Mouse (Mus musculus): ENCODE data around the gene Krtap12-1.
"Not testable (repeated sequence)": the region's sequence is repeated elsewhere in the genome, so short reads cannot be mapped to it uniquely, and the experiment has no call there.

Krtap12-1 gene

DNA sequence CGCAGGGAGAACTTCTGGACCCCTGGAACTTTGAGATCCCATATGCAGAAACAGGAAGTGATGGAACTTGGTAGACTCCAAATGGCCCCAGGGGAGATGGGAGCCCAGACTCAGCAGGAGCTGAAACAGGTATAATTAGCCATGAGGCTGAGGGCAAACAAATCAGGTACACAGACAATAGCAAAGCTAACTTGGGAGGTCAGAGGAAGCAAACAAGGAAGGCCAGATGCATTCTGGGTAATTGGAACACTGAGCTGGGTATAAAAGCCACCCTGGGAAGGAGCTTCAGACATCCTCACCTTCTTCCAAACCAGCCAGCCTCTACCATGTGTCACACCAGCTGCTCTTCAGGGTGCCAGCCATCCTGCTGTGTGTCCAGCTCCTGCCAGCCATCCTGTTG, at the start of gene Krtap12-1:
TSS of gene Krtap12-1 (plus strand) at position 301 of the 400 bp plus-strand sequence.
- DNase-seq (ENCODE audit: low spot score) = not testable (repeated sequence)

DNA sequence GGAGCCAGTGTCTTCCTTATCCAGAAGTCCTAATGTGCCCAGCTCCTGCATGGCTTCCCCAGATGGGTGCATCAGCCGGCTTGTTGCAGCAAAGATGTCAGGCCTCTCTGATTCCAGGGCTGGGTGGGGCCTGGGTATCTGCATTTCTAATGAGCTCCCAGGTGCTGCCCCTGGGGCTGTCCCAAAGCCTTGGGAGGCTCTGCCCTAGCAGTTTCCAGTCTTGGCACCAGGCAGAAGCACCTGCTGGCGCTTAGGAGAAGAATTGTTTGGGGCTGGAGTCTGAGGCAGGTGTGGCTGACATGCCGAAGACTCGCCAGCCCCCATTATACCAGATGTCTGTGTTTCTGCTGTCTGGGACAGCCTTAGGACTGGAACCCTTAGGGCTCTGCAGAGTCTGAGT, 49.7 kb upstream of the Krtap12-1 start:
- DNase-seq (ENCODE audit: low spot score) = no peak

DNA sequence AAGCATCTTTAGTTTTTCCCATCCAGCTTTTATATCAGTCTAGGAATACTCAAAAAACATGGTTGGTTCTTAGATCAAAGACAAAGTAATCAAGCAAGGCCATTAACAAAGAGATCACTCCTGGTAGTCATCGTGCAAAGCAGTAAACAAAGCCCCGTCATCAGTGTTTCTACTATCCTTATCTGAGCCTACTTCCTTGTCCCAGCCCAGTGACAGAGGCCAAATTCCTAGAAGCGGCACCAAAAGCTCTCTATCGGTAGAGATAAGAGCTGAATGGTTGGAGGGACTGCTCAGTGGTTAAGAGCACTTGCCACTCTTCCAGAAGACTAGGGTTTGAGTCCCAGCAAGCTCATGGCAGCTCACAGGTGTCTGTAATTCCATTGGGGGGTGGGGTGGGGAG, 48.9 kb upstream of the Krtap12-1 start:
- DNase-seq (ENCODE audit: low spot score) = peak; percentile 60

DNA sequence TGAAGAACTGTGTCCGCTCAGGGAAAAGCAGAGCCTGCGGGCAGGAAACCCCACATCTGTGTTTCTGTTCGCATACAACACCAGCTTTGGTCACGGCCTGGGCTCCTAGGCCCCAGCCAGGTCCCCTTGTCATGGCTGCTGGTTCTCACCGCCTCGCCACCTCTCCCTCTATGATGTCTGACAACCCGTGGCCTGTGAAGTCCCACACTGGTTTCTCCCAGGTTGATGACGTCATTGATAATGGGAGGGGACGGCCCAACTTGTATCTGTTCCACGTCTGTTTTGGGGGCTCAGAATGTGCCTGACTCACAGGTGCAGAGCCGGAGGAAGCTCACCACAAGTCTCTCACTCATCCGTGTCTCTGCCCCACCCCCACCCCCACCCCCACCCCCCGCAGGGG, 46.6 kb upstream of the Krtap12-1 start:
- no peak for DNase-seq (ENCODE audit: low spot score)

DNA sequence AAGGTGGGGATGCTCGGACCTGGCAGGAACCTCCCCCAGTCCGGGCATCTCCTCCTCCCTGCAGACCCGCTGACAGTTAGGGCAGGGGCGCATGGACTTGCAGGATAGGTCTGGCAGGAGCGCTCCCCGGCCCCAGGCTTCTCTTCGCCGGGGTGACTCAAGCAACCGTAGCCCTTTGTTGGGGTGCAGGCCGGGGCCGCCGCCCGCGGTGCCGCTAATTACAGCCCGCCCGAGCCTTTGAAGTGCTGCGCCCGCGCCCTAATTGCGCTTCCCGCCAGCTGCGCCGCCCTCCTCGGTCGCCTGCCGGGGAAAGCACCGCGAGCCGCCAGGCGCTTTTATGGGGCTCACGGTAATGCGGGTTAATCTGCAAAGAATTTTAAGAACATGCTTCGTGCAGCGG, 42.8 kb upstream of the Krtap12-1 start:
- DNase-seq (ENCODE audit: low spot score) = no peak

DNA sequence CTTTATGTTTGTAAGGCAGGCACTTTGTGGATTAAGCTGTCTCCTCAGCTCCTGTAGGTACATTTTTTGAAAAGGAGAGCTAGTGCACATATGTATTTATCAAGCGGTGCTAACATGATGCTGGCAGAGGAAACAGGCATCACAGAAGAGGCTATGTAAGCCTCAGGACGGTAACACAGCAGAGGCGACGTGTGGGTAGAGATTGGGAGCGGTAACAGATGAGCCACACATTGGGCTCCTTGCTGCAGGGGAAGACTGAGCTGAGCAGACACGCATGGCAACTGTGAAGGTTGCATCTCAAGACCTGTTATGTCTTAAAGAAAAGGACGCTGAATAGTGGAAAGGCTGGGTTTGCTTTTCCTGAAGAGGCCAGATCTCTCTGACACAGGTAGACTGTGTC, 37.4 kb upstream of the Krtap12-1 start:
- no peak for DNase-seq (ENCODE audit: low spot score)

DNA sequence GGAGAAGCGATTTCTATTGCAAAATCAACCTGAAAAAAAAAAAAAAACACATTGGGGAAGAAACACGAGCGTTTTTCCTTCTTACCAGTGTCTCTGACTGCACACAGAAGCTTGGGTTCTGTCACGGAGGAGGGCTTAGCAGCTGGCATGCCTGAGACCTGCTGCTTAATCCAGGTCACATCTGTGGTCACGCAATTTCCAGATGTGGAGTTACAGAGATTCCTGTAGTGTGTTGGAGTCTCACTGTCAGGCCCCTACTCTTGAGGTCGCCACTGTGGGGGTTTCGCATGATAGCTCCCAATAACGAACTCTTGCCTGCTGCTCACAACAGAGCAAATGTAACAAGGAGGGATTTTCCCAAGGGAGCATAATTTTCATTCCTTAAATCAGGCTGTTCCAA, 36.2 kb upstream of the Krtap12-1 start:
- DNase-seq (ENCODE audit: low spot score) = no peak

DNA sequence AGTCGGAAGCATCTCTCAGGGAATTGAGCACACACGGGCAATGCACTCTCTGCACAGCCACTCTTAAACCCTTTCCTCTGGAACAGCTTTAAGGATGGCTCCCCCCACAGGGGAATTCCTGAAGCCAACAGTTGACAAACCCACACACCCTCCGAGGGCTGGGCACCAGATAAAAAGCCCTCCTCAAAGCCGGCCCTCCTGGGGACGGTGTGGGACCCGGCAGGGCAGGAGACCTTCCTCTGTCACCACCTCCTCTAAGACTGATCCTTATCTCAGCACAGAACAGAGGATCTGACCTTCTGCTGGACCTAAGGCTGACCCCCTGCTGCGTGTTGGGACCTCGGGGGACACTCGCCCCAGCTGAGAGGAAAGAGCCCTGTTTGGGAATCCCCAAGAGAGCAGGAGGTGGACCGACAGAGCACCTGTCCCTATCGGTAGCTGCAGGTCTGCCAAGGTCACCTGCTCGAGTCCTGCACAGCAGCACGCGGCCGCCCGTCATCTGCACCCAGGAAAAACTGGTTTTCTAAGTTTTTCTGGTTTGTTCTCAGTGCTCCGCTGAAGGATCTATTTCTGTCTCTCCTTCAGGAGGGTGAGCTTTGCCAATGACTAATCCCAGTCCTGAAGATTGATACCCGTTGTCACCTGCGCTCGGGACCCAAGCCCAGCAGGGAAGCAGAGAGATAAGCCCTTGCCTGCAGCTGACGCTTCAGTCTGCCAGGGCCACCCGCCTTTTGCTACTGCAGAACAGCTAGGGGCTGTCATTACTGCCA, 34.3 kb upstream of the Krtap12-1 start, which contains the start of gene Tspear:
TSS of gene Tspear (plus strand) at position 675 of the 770 bp plus-strand sequence.
- no peak for DNase-seq (ENCODE audit: low spot score)

DNA sequence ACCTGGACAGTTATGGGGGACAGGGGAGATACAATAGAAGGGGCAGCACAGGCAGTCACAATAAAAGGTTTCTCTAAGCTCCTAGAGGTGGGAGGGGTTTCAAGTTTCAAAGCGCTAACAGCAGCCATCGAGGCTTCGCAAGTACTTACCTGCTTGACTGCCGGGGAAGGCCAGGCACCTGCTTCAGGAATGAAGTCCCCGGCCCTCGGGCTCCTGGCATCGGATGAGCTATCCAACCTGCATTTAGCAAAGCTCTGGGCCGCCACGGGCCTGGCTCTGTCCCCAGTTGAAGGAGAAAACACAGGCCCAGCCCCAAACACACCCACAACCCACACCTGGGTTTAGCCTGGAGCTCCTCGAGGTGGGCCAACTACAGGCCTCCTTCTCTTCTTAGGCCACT, 33.4 kb upstream of the Krtap12-1 start:
- DNase-seq (ENCODE audit: low spot score) = no peak

DNA sequence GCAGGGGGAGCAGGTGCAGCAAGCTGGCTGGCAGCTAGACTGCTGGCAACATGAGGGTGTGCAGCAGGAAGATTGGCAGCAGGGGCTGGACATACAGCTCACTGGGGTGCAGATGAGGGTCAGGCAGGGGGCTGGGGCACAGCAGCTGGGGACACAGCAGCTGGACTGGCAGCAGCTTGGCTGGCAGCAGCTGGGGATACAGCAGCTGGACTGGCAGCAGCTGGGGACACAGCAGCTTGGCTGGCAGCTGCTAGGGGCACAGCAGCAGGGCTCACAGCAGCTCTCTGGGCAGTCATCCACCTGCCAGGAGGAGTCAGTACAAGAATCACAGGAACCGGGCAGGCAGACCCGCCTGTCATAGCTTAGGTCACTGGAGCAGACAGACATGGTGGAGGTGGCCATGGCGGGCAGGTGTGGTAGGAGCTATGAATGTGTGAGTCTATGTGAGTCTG, 30.0 kb upstream of the Krtap12-1 start, which contains the start of gene Gm19402:
TSS of gene Gm19402 (minus strand) at position 402 of the 452 bp plus-strand sequence.
- not testable (repeated sequence) for DNase-seq (ENCODE audit: low spot score)

DNA sequence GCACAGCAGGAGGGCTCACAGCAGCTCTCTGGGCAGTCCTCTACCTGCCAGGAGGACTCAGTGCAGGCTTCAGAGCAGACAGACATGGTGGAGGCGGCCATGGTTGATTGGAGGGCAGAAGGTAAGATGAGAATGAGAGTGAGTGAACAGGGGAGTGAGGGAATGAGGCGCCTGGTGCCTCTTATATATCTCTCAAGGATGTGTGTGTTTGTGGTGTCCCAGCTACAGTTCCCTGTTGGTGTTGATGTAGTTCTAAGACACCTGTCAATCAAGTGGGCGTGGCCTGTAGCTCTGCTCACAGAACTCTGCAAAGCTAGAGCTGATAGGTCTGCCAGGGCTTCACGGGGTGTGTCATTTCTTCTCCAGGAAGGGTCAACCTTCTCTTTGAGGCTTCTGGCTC, 23.3 kb upstream of the Krtap12-1 start, which contains the start of gene Gm9508:
TSS of gene Gm9508 (minus strand) at position 101 of the 400 bp plus-strand sequence.
- DNase-seq (ENCODE audit: low spot score) = no peak

DNA sequence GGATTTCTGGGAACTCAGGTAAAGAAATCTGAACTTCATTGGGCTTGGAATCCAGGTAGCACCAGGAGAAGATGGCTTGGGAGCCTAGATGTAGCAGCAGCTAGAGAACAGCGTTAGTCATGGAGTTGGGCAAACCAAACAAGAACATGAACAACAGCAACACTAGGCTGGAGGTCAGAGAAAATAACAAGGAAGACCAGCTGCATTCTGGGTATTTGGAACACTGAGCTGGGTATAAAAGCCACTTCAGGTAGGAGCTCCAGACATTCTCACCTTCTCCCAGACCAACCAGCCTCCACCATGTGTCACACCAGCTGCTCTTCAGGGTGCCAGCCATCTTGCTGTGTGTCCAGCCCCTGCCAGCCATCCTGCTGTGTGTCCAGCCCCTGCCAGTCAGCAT, 14.1 kb upstream of the Krtap12-1 start, which contains the start of gene Gm10272:
TSS of gene Gm10272 (plus strand) at position 301 of the 400 bp plus-strand sequence.
- no peak for DNase-seq (ENCODE audit: low spot score)

DNA sequence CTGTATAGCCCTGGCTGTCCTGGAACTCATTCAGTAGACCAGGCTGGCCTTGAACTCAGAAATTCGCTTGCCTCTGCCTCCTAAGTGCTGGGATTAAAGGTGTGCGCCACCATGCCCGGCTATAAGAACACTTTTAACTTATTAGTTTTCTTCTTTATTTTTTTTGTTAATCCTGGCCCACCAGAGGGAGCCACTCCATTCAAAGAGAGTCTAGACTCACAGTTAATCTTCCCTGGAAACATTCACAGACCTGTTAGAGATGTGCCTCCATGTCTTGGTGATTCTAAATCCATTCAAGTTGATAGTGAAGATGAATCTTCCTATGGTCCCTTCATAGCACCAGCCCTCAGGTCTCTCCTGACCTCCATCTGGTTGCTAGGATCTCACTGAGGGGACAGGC, 10.6 kb upstream of the Krtap12-1 start:
- no peak for DNase-seq (ENCODE audit: low spot score)

DNA sequence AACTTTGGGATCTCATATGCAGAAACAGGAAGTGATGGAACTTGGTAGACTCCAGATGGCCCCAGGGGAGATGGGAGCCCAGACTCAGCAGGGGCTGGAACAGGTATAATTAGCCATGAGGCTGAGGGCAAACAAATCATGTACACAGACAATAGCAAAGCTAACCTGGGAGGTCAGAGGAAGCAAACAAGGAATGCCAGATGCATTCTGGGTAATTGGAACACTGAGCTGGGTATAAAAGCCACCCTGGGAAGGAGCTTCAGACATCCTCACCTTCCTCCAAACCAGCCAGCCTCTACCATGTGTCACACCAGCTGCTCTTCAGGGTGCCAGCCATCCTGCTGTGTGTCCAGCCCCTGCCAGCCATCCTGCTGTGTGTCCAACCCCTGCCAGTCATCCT, 9.2 kb upstream of the Krtap12-1 start, which contains the start of gene Gm10024:
TSS of gene Gm10024 (plus strand) at position 301 of the 400 bp plus-strand sequence.
- not testable (repeated sequence) for DNase-seq (ENCODE audit: low spot score)

DNA sequence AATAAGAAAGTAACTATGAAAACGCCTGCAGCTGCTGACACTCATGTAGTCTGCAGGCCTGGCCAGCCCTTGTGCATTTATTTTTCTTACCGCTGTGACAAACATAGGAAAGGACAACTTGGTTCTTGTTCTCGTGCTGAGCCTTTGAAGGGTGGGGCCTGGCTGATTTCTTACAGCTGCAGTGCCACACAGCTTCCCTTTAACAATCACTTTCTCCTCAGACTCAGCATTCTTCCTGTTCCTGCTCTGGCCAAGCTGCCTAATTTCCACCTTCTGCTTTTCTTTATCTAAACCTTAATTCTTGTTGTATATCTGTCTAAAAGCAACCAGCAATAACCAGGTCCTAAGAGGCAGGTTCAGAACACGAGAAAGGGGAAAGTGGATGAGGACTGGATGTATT, 6.7 kb upstream of the Krtap12-1 start:
- DNase-seq (ENCODE audit: low spot score) = no peak

DNA sequence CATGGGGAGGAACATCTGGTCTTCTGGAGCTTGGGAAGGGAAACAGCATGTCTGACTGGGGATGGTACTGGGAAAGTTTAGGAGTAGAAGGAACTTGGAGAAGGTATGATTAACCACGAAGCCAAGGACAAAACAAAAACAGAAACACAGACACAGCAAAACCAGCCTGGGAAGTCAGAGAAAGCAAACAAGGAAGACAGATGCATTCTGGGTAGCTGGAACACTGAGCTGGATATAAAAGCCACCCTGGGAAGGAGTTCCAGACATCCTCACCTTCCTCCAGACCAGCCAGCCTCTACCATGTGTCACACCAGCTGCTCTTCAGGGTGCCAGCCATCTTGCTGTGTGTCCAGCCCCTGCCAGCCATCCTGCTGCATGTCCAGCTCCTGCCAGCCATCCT, 4.9 kb upstream of the Krtap12-1 start, which contains the start of gene Gm10142:
TSS of gene Gm10142 (plus strand) at position 301 of the 400 bp plus-strand sequence.
- DNase-seq (ENCODE audit: low spot score) = no peak

DNA sequence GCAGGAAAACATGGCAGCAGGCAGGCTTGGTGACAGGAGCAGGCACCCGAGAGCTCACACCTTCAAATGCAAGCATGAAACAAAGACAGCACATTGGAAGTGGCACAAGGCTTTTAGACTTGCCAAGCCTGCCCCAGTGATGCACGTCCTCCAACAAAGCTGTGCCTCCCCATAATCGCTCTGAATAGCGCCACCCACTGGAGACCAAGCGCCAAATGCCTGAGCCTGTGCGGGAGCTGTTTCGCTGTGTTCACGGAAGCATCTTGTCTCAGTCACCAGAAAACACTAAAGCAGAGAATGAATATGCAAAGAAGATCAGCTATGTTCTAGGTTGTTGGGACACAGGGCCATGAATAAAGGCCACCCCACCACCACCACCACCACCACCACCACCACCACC, 4.5 kb downstream of the Krtap12-1 start:
- no peak for DNase-seq (ENCODE audit: low spot score)

DNA sequence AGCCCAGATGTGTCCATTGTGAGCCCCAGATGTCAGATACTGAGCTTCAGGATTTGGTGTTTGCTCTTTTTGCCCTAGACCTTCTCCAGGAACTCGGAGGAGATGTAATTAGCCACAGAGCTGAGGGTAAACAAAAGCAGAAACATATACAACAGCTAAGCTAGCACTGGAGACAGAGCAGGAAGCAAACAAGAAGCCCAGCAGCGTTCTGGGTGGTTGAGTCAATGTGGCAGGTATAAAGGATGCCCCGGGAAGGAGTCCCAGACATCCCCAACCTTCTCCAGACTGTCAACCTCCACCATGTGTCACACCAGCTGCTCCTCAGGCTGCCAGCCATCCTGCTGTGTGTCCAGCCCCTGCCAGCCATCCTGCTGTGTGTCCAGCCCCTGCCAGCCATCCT, 5.8 kb downstream of the Krtap12-1 start, which contains the start of gene Gm10100:
TSS of gene Gm10100 (plus strand) at position 301 of the 400 bp plus-strand sequence.
- no peak for DNase-seq (ENCODE audit: low spot score)

DNA sequence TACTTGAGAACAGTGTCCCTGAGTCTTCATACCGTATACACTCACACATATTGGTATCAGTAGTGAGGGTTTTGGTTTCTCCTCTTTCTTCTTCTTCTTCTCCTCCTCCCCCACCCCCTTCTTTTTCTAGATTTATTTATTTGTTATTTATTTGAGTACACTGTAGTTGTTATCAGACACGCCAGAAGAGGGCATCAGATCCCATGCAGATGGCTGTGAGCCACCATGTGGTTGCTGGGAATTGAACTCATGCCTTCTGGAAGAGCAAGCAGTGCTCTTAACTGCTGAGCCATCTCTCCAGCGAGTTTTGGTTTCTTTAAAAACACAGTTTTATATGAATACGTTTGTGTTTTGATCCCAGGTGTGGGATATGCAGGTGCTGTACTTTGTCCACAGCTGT, 7.9 kb downstream of the Krtap12-1 start:
- no peak for DNase-seq (ENCODE audit: low spot score)

DNA sequence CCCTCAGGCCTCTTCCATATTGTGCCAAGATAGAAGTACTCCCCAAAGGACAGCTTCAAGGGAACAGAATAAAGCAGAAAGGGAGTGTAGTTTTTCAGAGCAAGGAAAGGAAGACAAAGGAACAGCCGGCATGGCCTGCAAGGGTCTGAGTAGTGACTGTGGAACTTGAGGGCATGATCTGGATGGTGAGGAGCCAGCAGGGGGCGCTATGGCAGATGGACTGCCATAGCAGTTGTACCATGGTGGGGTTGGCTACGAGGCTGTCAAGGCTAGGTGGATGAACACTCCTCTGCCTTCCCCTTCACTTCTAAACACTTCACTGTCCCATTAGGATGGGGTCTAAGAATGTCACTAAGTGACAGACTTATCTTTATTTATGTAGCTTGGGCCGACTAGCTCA, 8.8 kb downstream of the Krtap12-1 start:
- DNase-seq (ENCODE audit: low spot score) = no peak

DNA sequence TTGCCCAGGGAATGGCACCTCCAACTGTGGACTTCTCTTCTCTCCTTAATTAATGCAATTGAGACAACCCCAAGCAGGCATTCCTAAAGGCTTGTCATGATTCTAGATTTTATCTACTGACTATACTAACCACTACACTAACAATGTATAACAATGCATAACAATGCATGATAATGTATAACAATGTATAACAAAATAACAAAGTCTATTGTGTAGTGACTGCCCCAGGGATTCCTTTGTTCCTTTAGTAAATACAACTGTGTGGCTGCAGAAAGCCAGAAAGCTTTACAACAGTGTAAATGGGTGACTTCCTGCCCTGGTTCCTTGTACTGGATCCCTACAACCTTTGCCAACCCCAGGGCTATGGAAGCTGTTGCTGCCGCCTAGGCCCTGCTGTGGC, 15.5 kb downstream of the Krtap12-1 start:
- no peak for DNase-seq (ENCODE audit: low spot score)

DNA sequence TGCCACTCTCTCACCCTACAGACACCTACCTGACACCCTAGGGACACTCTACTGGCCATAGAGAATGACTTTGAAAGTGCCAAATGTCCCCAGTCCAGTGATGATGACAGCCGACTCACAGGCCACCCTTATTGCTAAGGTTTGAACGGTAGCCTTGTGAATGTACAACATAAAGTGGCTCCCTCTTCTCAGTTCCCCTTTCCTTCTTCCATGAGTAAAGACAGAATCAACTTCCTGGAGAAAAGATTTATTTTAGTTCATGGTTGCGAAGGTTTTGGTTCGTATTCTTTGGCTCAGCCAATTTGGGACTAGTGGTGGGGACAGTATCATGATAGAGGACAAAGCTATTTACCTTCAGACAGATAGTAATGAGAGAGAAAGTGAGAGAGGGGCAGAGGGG, 18.5 kb downstream of the Krtap12-1 start:
- DNase-seq (ENCODE audit: low spot score) = no peak

DNA sequence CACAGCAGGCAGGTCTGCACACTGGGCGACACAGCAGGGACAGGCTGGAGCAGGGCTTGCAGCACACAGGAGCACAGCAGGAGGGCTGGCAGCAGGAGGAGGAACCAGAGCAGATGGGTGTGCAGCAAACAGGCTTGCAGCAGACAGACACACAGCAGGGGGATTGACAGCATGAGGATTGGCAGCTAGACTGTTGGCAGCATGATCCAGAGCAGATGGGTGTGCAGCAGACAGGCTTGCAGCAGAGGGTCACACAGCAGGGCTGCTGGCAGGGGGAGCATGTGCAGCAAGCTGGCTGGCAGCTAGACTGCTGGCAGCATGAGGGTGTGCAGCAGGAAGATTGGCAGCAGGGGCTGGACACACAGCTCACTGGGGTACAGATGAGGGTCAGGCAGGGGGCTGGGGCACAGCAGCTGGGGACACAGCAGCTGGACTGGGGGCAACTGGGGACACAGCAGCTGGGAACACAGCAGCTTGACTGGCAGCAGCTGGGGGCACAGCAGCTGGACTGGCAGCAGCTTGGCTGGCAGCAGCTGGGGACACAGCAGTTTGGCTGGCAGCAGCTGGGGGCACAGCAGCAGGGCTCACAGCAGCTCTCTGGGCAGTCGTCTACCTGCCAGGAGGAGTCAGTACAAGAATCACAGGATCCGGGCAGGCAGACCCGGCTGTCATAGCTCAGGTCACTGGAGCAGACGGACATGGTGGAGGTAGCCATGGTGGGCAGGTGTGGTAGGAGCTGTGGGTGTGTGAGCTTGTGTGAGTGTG, 21.7 kb downstream of the Krtap12-1 start, which contains the start of gene Gm18596:
TSS of gene Gm18596 (minus strand) at position 715 of the 765 bp plus-strand sequence.
- not testable (repeated sequence) for DNase-seq (ENCODE audit: low spot score)
